Mouse (Mus musculus) stomach, embryonic 16.5 days (tissue): ENCODE measurements around the gene Blnk. TPM values are rescaled to one million over a fixed set of nuclear protein-coding genes. Genes with fewer than 3 reads are reported as not detected.

Source experiments
- ATAC-seq: fragments of 200-750 bp; cut with Nextera tagmentation; 2 replicates; pipeline ENCODE4 v1.8.0; 2017; ENCODE audit warnings: moderate number of reproducible peaks, moderate TSS enrichment; ENCODE audit not compliant: insufficient read depth, low FRiP score
- H3K27ac ChIP-seq: fragments of 300-500 bp; sonication (generic); 2 replicates; pipeline ENCODE4 v1.5.1; 2014; ENCODE audit warnings: low read length
- H3K27me3 ChIP-seq: fragments of 300-500 bp; sonication (generic); 2 replicates; pipeline ENCODE4 v1.6.1; 2014; ENCODE audit warnings: low read length, control low read depth, mixed read lengths; ENCODE audit not compliant: control insufficient read depth, insufficient read depth
- H3K36me3 ChIP-seq: fragments of 300-500 bp; sonication (generic); 2 replicates; pipeline ENCODE4 v1.6.1; 2014; ENCODE audit warnings: low read length; ENCODE audit not compliant: control insufficient read depth, insufficient read depth
- H3K4me1 ChIP-seq: fragments of 300-500 bp; sonication (generic); 2 replicates; pipeline ENCODE4 v1.6.1; 2014; ENCODE audit warnings: low read length, control low read depth, mixed read lengths; ENCODE audit not compliant: control insufficient read depth, insufficient read depth
- H3K4me2 ChIP-seq: fragments of 300-500 bp; sonication (generic); 2 replicates; pipeline ENCODE4 v1.6.1; 2014; ENCODE audit warnings: low read depth, low read length, mixed read lengths
- H3K4me3 ChIP-seq: fragments of 300-500 bp; sonication (generic); replicated peaks from 2 replicates; pipeline ENCODE4 v1.5.1; 2014; ENCODE audit warnings: mild to moderate bottlenecking, low read length
- H3K9ac ChIP-seq: fragments of 300-500 bp; sonication (generic); 2 replicates; pipeline ENCODE4 v1.6.1; 2014; ENCODE audit warnings: low read length
- H3K9me3 ChIP-seq: fragments of 300-500 bp; sonication (generic); replicated peaks from 2 replicates; pipeline ENCODE4 v1.6.1; 2016; ENCODE audit warnings: low read length, control low read depth; ENCODE audit not compliant: control insufficient read depth
- WGBS: fragments of 180-500 bp; shearing (Covaris S2); extraction: QIAGEN DNeasy Blood & Tissue Kit; methylation state at CpG from one replicate; pipeline ENCODE4 v1.1.7; 2014; 5-methylcytosine and 5-hydroxymethylcytosine counted together
- polyA plus RNA-seq: library from polyadenylated mRNA; unstranded; fragments of >200 nt; fragmentation: Nextera tagmentation; extraction: Ambion mirVana; gene quantifications from 2 replicates; pipeline ENCODE4 v1.2.1, GENCODE M21; 2015

Gene Blnk
- 5.0 and 5.8 TPM in 2 replicates for polyA plus RNA-seq

DNA sequence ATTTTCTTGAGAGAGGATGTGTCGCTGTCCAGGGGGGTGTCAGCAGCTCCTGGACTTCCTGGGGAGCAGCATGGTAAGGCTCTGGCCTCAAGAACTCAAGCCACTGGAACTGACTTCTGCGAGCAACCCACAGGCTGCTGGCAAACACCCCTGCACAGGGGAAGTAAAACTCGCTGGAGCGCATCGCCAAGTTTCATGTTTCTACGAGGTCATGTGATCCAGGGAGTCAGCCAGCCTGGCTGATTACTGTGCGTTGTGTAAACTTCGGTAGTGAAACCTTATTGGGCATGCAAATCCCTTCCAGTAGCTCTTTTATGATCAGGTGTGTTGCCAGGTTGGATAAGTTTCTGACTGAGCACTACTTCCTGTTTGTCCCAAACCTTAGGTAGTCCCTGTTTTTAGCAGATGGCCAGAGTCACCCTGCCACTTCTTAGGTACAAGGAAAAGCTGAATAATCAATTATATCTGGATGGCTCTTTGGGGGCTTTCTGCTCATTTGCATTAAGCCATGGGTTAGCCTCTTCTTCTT lies at the start of gene Blnk:
TSS of gene Blnk (minus strand) at position 479 of the 529 bp plus-strand sequence.
- H3K9ac ChIP-seq, result no peak within 1 kb of the TSS
- peak within 1 kb of the TSS; percentile 44 for H3K27ac ChIP-seq
- no peaks in the 10 kb centered on the region for H3K4me1 ChIP-seq
- H3K36me3 ChIP-seq, result no peaks in the 10 kb centered on the region
- H3K4me3 ChIP-seq, result peak within 1 kb of the TSS; percentile 16; the same call in 1 of the 2 replicates
- no peaks in the 10 kb centered on the region for H3K27me3 ChIP-seq
- H3K9me3 ChIP-seq, result no peaks in the 10 kb centered on the region
- WGBS, result 34% methylated on average over 8 of the region's 8 CpGs
- ATAC-seq, result peak; percentile 85
- peak within 1 kb of the TSS; percentile 18; the same call in 1 of the 2 replicates for H3K4me2 ChIP-seq

GRCm38 (mm10) chr19:41039110-41039509 lies 44.8 kb upstream of the Blnk start:
- no peaks in the 10 kb centered on the region for H3K9me3 ChIP-seq
- H3K27me3 ChIP-seq, result no peaks in the 10 kb centered on the region
- H3K4me3 ChIP-seq, result no peak overlapping the region
- H3K4me1 ChIP-seq, result no peaks in the 10 kb centered on the region
- H3K27ac ChIP-seq, result no peak overlapping the region
- ATAC-seq, result no peak
- WGBS, result 54% methylated on average over 7 of the region's 7 CpGs
- no peak overlapping the region for H3K9ac ChIP-seq
- no peaks in the 10 kb centered on the region for H3K36me3 ChIP-seq
- no peak overlapping the region for H3K4me2 ChIP-seq

- Histone ChIP-seq H3K4me3 (no peak overlapping the region), H3K36me3 (no peaks in the 10 kb centered on the region), H3K4me1 (no peaks in the 10 kb centered on the region), H3K9me3 (no peaks in the 10 kb centered on the region), H3K27ac (no peak overlapping the region), H3K4me2 (no peak overlapping the region), H3K9ac (no peak overlapping the region), H3K27me3 (no peaks in the 10 kb centered on the region)
- WGBS, result 63% methylated on average over 4 of the region's 4 CpGs
- no peak for ATAC-seq
Measured at GRCm38 (mm10) chr19:41035809-41036551, 41.6 kb upstream of the Blnk start.

- no peak for ATAC-seq
- Histone ChIP-seq H3K36me3 (no peaks in the 10 kb centered on the region), H3K9ac (no peak overlapping the region), H3K4me3 (no peak overlapping the region), H3K9me3 (no peaks in the 10 kb centered on the region), H3K4me2 (no peak overlapping the region), H3K27ac (no peak overlapping the region), H3K27me3 (no peaks in the 10 kb centered on the region), H3K4me1 (no peaks in the 10 kb centered on the region)
- 78% methylated on average over 6 of the region's 6 CpGs for WGBS
Measured at GRCm38 (mm10) chr19:41031869-41032268, 37.5 kb upstream of the Blnk start.

GRCm38 (mm10) chr19:41031009-41031408 lies 36.7 kb upstream of the Blnk start:
- no peaks in the 10 kb centered on the region for H3K4me1 ChIP-seq
- WGBS, result 56% methylated on average over 11 of the region's 11 CpGs
- no peaks in the 10 kb centered on the region for H3K9me3 ChIP-seq
- H3K4me2 ChIP-seq, result no peak overlapping the region
- H3K9ac ChIP-seq, result no peak overlapping the region
- H3K27ac ChIP-seq, result no peak overlapping the region
- no peaks in the 10 kb centered on the region for H3K36me3 ChIP-seq
- ATAC-seq, result no peak
- no peaks in the 10 kb centered on the region for H3K27me3 ChIP-seq
- no peak overlapping the region for H3K4me3 ChIP-seq

DNA sequence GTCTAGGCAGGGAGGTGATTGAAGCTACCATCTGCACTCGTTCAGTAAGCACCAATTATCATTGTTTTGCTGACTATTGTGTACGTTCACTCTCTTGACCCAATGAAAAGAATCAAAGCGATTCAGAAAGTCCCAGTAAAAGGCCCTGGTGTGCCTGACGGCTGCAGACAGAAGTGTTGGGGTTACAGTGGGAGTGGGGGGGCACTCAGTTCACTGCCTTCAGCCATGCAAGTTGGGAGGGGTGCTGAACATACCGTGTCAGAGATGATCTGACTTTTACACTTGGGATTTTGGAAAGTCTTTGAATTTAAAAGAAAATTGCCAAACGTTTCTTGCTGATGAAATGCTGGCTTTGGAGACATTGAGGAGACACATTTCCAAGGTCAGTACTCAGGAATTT lies 35.8 kb upstream of the Blnk start:
- Histone ChIP-seq H3K4me1 (no peaks in the 10 kb centered on the region), H3K4me2 (no peak overlapping the region), H3K27ac (no peak overlapping the region), H3K27me3 (no peaks in the 10 kb centered on the region), H3K9ac (no peak overlapping the region), H3K9me3 (no peaks in the 10 kb centered on the region), H3K4me3 (no peak overlapping the region), H3K36me3 (no peaks in the 10 kb centered on the region)
- ATAC-seq, result no peak
- 65% methylated on average over 6 of the region's 6 CpGs for WGBS

DNA sequence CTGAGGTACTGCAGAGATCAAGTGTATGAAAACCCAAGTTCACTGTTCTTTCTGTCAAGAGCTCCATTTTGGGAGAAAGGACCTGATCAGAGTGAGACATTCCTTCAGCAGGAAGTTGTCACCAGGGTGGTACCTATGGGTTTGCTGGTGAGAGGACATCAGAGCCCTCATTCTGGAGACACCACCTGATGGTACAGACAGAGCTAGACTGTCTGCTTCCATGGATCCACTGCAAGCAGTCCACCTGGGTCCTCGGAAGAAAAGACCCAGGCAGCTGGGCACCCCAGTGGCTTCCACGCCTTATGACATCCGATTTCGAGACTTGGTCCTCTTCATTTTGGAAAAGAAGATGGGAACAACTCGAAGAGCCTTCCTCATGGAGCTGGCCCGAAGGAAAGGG lies 34.9 kb upstream of the Blnk start, which contains the start of gene Dntt:
TSS of gene Dntt (plus strand) at position 57 of the 400 bp plus-strand sequence.
- Histone ChIP-seq H3K27me3 (no peaks in the 10 kb centered on the region), H3K4me1 (no peaks in the 10 kb centered on the region), H3K9me3 (no peaks in the 10 kb centered on the region), H3K4me3 (no peak within 1 kb of the TSS), H3K9ac (no peak within 1 kb of the TSS), H3K4me2 (no peak within 1 kb of the TSS), H3K27ac (no peak within 1 kb of the TSS), H3K36me3 (no peaks in the 10 kb centered on the region)
- ATAC-seq, result no peak
- WGBS, result 84% methylated on average over 6 of the region's 6 CpGs

DNA sequence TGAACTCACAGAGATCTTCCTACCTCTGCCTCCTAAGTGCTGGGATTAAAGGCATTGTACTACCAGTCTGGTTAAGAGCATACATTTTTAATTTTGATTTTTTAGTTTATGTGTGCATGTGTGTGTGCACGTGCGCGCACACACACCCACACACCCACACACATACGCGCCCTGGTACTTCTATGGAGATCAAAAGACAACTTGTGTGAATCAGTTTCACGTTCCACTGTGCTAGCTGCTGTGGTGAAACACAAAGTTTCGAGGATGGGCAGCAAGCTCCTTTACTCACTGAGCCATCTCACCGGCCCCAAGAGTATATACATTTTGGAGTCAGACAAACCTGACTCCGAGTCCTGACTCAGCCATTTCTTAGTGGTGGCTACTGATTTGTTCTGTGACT lies 33.3 kb upstream of the Blnk start:
- Histone ChIP-seq H3K27ac (no peak overlapping the region), H3K9ac (no peak overlapping the region), H3K9me3 (no peaks in the 10 kb centered on the region), H3K4me1 (no peaks in the 10 kb centered on the region), H3K4me3 (no peak overlapping the region), H3K4me2 (no peak overlapping the region), H3K36me3 (no peaks in the 10 kb centered on the region), H3K27me3 (no peaks in the 10 kb centered on the region)
- ATAC-seq, result no peak
- WGBS, result 91% methylated on average over 9 of the region's 9 CpGs

DNA sequence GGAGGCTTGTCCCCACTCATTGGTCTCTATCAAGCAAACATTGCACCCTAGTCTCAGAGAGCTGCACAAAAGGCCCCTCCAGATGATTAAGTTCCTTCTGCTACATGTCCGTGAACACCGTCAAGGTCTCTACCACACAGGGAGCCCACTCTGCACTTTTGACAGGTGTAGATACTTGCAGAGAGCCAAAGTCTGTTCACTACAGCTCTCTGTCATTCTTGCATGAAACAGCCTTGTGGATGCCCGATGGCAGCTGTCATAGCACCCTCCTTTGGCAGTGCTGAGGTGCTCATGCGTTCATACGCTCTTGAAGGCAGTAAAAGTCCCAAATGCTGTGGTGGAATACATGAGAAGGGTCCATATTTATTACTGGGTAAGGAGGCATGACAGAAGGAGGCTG lies 32.7 kb upstream of the Blnk start:
- no peak overlapping the region for H3K9ac ChIP-seq
- no peaks in the 10 kb centered on the region for H3K4me1 ChIP-seq
- H3K27me3 ChIP-seq, result no peaks in the 10 kb centered on the region
- H3K9me3 ChIP-seq, result no peaks in the 10 kb centered on the region
- ATAC-seq, result no peak
- H3K27ac ChIP-seq, result no peak overlapping the region
- H3K4me2 ChIP-seq, result no peak overlapping the region
- H3K36me3 ChIP-seq, result no peaks in the 10 kb centered on the region
- WGBS, result 88% methylated on average over 5 of the region's 5 CpGs
- H3K4me3 ChIP-seq, result no peak overlapping the region
